Mouse (Mus musculus) cerebellum, postnatal 25 days (tissue): ENCODE results near the gene Slc44a5.

Experiments used
- DNase-seq, 2 experiments: peaks; one replicate each; pipeline ENCODE4 v3.0.0; 2021; ENCODE audit warnings: mixed read lengths in 2 of 2

Slc44a5 gene

GRCm38 (mm10) chr3:153973171-153973948 lies at the start of gene Slc44a5:
TSS of gene Slc44a5 (plus strand) at chr3:153973436.
- DNase-seq: peak; percentile 72 to 74

GRCm38 (mm10) chr3:153926333-153926732 lies 46.9 kb upstream of the Slc44a5 start:
- no peak for DNase-seq

GRCm38 (mm10) chr3:153929526-153929925 lies 43.7 kb upstream of the Slc44a5 start:
- DNase-seq: no peak

GRCm38 (mm10) chr3:153932461-153932860 lies 40.8 kb upstream of the Slc44a5 start:
- DNase-seq: no peak

- DNase-seq: no peak
These were observed 37.4 kb upstream of the Slc44a5 start for GRCm38 (mm10) chr3:153935878-153936277.

- DNase-seq: no peak
These were observed 36.0 kb upstream of the Slc44a5 start for GRCm38 (mm10) chr3:153937116-153937810.

GRCm38 (mm10) chr3:153940021-153940420 lies 33.2 kb upstream of the Slc44a5 start:
- DNase-seq: no peak

GRCm38 (mm10) chr3:153940486-153940885 lies 32.8 kb upstream of the Slc44a5 start:
- no peak for DNase-seq

- no peak for DNase-seq
These were observed 31.6 kb upstream of the Slc44a5 start for GRCm38 (mm10) chr3:153941613-153942012.

- no peak for DNase-seq
These were observed 30.1 kb upstream of the Slc44a5 start for GRCm38 (mm10) chr3:153943003-153943640.

GRCm38 (mm10) chr3:153943901-153944334 lies 29.3 kb upstream of the Slc44a5 start:
- DNase-seq: no peak

GRCm38 (mm10) chr3:153944335-153944990 lies 28.8 kb upstream of the Slc44a5 start, which contains the start of gene Acadm:
TSS of gene Acadm (minus strand) at chr3:153944632.
- DNase-seq: peak; percentile 95 to 97

GRCm38 (mm10) chr3:153947271-153947670 lies 26.0 kb upstream of the Slc44a5 start:
- DNase-seq: no peak

- DNase-seq: no peak
These were observed 25.1 kb upstream of the Slc44a5 start for GRCm38 (mm10) chr3:153948176-153948575.

GRCm38 (mm10) chr3:153957916-153958315 lies 15.3 kb upstream of the Slc44a5 start:
- DNase-seq: no peak

- peak in 1 of 2 experiments; percentile 26 for DNase-seq
These were observed 14.1 kb upstream of the Slc44a5 start for GRCm38 (mm10) chr3:153959035-153959730.

GRCm38 (mm10) chr3:153959731-153960207 lies 13.5 kb upstream of the Slc44a5 start:
- DNase-seq: no peak

GRCm38 (mm10) chr3:153960884-153961283 lies 12.4 kb upstream of the Slc44a5 start:
- peak; percentile 25 to 49 for DNase-seq

- peak in 1 of 2 experiments; percentile 27 for DNase-seq
These were observed 11.4 kb upstream of the Slc44a5 start for GRCm38 (mm10) chr3:153961632-153962389.

GRCm38 (mm10) chr3:153967447-153967846 lies 5.8 kb upstream of the Slc44a5 start:
- no peak for DNase-seq

GRCm38 (mm10) chr3:153968549-153968948 lies 4.7 kb upstream of the Slc44a5 start:
- DNase-seq: peak; percentile 43 to 70
